Mouse (Mus musculus) erythroblast, embryonic 14.5 days (primary cell): ENCODE results near the gene Ccdc162.

ENCODE experiments used
- GATA1 ChIP-seq: IDR thresholded peaks from 2 replicates; pipeline ENCODE4 v1.6.1; 2012; ENCODE audit warnings: low read length, inconsistent platforms, mixed read lengths
- TAL1 ChIP-seq: IDR thresholded peaks from 3 replicates; pipeline ENCODE4 v1.6.1; 2012; ENCODE audit warnings: low read length, inconsistent platforms, mixed read lengths

- no peak for TF ChIP-seq TAL1
- no peak for TF ChIP-seq GATA1
Measured at GRCm38 (mm10) chr10:41633801-41634200, 82.6 kb downstream of the Ccdc162 start.
